Mouse (Mus musculus): ENCODE data around the gene Rbm25.
A peak's percentile ranks its signal among the peaks of the same experiment; 100 is the strongest.

The Rbm25 gene

DNA sequence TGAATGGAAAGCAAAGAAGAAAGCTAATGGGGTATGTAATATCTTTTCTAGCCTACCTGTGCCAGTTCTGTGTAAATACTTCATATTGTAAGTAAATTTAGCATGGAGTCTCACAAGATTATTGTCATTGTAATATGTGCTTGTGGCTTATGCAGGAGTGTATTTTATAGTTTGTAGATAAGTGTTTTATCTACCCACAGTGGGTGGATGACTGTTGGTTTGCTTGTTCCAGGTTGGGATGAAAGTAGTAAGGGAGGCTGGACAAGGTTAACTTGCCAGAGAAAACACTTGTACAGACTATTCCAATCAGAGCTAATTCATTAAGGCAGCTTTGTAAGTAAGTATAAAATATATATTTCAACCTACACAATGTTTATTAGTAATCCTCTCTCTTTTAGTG is 20.4 kb downstream of the Rbm25 start:
- no peak for DNase-seq

- DNase-seq, result no peak
Measured at GRCm38 (mm10) chr12:83685466-83685865, 54.4 kb downstream of the Rbm25 start.

DNA sequence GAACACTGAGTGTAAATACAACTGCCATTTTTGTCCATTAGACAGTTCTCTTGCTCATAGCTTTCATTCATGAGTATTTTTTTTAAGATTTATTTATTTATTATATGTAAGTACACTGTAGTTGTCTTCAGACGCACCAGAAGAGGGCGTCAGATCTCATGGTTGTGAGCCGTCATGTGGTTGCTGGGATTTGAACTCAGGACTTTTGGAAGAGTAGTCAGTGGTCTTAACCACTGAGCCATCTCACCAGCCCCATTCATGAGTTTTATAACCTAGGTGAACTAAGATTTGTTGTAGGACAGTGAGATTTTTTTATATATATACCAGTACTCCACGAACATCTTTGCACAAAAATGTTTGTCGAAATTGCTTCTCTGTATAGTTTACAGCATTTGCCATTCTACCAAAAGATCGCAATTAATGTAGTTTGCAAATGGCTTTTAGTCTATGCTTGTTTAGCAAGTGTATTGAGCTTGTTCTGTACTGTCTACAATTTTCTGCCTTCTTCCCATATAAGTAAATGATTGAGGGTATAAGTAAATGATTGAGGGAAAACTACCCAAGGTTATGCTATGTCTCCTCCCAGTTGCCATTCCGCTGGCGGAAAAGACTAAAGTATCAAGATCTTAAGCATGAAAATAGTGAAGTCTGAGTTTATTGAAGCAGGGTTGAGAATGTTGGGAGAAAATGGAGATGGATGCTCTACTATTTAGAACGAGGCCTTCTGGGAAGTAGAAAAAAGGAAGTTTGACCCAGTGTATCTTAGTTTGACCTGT is 55.7 kb downstream of the Rbm25 start:
- no peak for DNase-seq

- peak; percentile 92 for DNase-seq
Measured at GRCm38 (mm10) chr12:83687934-83688315, 56.9 kb downstream of the Rbm25 start, which contains the start of gene Psen1. TSS of gene Psen1 (plus strand) at chr12:83688152.

DNA sequence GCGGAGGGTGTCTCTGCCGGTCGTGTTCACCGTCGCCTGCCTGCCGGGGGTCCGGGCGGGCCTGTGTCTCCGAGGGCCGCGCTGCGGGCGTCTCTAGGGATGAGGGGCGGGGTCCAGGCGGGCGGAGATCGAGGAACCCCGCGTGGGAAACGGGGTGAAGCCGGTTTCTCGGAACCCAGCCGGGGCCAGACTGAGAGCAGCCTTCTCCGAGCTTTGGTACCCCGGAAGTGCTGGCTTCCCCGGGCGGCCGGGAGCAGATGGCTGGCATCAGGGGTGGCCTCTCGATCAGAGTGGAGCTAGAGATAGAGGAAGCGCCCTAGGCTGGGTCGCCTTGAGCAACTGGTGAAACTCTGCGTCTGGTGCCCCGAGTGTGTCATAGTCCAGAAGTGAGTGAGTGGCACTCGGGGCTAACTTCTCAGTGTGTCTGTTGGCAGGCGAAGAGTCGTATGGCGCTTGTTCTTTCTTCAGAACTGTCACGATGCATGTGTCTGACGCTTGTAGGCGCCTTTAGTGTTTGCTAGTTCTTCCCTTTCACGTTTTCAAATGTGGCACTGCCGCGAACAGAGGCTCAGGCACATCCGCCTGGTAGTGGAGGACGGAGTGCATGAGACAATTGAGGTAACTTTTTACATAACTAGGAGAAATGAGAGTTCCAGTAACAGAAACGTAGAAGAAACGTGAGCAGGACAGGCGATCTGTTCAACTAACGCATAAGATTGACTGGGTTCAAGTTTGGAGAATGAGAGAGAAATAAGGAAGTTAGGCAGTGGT is 57.5 kb downstream of the Rbm25 start:
- no peak for DNase-seq

DNA sequence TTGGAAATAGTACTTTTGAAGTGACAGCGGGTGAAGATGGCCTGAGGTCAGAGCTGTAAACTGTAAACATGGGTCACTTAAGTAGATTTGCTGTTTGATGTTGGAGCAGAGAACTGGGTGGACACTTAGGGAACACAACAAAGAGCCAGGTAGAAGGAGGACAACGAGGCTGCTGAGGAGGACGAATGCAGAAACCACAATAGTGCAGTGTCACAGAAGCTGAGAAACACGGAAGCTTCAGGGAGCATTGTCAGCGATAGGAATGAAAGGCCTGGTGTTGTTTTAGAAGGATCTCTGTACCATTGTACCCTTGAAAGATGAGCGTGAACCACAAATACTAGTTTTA is 58.0 kb downstream of the Rbm25 start:
- DNase-seq, result no peak

DNA sequence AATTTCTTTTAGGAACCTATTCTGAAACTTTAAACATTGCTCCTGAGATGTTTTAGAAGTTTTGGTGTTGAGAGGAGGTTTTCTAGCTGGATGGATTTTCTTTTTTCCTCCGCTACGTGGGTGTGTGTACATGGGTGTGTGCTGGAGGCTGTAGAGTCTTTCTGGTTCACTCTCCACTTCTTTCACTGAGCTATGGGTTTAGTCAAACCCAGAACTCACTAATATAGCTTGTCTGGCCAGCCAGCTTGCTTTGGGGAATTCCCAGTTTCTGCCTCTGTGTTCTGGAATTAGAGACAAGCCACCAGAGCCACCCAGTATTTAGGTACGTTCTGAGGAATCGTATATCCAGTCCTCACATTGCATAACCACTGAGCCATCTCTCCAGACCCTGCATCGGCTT is 63.0 kb downstream of the Rbm25 start:
- DNase-seq, result no peak

- no peak for DNase-seq
Measured at GRCm38 (mm10) chr12:83694669-83695068, 63.6 kb downstream of the Rbm25 start.

DNA sequence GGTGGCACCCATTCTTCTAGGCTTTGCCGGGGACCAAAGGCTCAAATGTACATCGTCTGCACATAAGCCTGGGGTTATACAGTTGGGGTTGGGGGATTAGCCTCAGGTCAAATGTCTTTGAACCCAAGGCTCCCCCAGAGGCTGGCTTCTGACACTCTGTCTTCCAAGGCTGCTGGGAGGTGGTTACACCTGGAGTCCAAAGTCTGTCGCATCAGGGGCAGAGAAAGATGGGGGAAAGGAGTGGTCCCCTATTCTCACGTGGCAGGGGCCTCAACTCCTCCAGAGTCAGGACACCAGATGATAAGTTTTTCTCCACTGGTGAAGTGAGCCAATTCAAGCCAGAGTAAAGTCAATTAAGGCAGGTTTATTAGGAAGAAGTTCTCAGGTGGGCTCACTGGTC is 67.6 kb downstream of the Rbm25 start:
- DNase-seq, result no peak

GRCm38 (mm10) chr12:83701608-83702007 is 70.6 kb downstream of the Rbm25 start:
- DNase-seq, result no peak

GRCm38 (mm10) chr12:83702796-83703195 is 71.8 kb downstream of the Rbm25 start:
- no peak for DNase-seq

GRCm38 (mm10) chr12:83706951-83707350 is 75.9 kb downstream of the Rbm25 start:
- DNase-seq, result no peak

GRCm38 (mm10) chr12:83708160-83709092 is 77.4 kb downstream of the Rbm25 start:
- no peak for DNase-seq

- no peak for DNase-seq
Measured at GRCm38 (mm10) chr12:83709934-83710333, 78.9 kb downstream of the Rbm25 start.

- no peak for DNase-seq
Measured at GRCm38 (mm10) chr12:83713749-83714148, 82.7 kb downstream of the Rbm25 start.

DNA sequence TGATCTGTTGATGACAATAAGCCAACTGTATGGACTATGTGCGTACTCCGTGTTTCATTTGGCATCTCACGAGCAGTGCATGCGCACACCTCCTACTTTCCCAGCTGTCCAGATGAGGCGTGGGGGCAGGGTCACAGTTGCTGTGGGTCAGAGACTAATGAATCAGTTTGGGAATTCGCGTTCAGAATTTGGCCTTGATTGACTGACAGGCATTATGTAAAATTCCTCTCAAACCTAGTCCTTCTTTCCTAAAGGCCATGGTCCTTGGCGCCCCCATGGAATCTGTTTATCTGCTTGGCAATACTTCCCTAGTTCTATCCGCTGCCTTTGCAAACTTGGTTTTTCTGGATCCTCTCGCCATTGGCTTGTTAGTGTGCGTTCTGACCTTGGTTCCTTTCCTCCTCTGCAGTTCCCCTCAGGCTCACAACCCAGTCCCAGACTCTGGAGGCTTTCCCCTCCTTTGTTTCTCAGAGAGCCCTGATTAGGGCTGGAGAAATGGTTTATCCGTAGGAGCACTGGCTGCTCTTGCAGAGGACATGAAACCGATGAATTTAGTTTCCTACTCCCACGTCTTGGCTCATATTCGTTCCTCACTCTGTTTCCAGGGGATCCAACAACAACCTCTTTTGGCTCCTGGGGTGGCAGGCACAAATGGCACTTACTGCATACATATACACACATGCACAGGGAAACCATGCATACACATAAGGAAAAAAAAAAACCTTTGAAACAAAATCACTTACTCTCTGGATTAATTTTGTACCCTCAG is 85.6 kb downstream of the Rbm25 start:
- no peak for DNase-seq

GRCm38 (mm10) chr12:83719431-83719830 is 88.4 kb downstream of the Rbm25 start:
- DNase-seq, result no peak

- no peak for DNase-seq
Measured at GRCm38 (mm10) chr12:83721281-83721680, 90.2 kb downstream of the Rbm25 start.

- no peak for DNase-seq
Measured at GRCm38 (mm10) chr12:83723037-83723436, 92.0 kb downstream of the Rbm25 start.

- no peak for DNase-seq
Measured at GRCm38 (mm10) chr12:83726510-83727308, 95.7 kb downstream of the Rbm25 start.

DNA sequence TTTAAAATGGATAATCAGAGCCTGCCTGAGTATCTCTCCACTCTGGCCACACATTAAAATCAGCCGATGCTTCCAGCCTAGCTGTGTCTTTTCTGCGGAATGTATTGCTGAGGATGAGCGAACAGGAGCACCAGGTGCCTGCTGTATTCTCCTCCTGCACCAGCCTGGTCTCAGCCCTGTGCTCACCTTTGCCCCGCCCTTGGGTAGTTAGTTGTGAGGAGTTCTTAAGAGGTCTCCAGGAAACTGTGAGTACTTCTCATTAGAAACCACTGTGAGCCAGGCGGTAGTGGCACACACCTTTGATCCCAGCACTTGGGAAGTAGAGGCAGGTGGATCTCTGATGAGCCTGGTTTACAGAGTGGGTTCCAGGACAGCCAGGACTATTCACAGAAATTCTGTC is 101.2 kb downstream of the Rbm25 start:
- DNase-seq, result no peak

All from right cerebral cortex, postnatal 4 days (tissue).